Mouse (Mus musculus) cerebellum, adult 9-11 months (tissue): ENCODE measurements around the gene Trmt10a.

Experiments
- DNase-seq: peaks from one replicate; pipeline ENCODE4 v3.0.0; 2022

Trmt10a gene

DNA sequence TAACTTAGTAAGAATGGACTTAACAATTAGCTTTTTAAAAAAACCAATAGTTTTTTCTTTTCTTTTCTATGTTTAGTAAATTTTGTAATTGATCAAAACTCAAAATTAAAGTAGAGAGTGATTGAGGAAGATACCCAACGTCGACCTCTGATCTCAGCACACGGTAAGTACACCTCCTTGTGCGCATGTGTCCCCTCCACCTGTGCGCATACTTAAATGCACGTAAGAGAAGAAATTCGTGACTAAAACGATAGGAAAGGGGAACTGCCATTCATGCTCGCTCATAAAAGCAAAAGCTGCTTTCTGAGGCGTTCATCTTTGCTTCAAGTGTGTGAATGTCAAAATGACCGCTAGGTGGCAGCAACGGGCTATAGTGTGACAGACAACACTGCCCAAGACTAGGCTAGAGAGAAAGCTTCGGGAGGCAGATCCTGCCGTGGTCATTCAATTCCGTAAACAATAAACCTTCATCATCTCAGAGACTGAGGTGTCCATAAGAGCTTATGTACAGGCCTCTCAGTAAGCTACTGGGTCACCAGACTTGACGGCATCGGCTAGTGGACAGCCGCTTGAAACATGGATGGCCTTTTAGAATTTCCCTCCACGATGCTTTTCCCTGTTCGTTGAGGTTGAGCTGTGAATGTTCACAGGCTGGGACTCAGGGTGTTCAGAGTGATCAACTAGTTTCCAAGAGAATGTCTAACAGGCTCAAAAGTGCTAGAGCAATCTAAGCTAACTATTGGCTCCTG, 54.9 kb downstream of the Trmt10a start:
- DNase-seq = peak; percentile 73

DNA sequence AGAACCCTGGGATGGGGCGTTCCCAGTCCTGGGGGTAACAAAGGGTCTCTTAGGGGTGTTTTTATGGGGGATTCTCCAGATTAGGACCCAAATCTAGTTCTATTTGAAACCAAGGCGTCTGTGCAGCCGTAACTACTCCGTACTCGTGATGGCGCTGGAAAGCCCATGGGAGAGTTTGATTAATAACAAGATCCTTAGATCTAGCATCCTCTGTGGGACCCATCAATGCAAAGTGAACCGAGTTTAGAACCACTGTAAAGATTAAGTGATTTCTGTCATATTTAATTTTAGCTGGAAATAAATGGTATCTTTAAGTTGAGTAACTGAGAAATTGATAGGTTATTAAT, 55.4 kb downstream of the Trmt10a start:
- DNase-seq = no peak

DNA sequence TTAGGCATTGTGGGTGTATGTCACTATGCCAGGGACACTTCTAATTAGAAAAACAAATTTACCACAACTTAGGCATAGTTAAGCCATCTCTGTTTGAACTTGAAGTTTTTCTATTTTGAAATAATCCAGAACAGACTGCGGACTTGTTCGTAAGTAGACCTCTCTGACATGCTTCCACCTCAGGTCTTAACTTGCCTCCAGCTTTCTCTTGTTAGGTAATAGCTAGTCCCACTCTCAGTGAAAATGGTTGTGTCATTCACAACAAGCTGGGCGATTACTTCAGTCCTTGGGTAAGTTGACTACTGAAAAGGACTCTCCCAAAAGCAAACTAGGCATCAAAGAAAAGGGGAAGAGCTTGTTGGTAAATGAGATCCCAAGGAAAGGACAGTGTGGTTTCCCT, 65.6 kb downstream of the Trmt10a start:
- no peak for DNase-seq
